Mouse (Mus musculus): Measurements from ENCODE around the gene Bmi1.

Bmi1 gene

DNA sequence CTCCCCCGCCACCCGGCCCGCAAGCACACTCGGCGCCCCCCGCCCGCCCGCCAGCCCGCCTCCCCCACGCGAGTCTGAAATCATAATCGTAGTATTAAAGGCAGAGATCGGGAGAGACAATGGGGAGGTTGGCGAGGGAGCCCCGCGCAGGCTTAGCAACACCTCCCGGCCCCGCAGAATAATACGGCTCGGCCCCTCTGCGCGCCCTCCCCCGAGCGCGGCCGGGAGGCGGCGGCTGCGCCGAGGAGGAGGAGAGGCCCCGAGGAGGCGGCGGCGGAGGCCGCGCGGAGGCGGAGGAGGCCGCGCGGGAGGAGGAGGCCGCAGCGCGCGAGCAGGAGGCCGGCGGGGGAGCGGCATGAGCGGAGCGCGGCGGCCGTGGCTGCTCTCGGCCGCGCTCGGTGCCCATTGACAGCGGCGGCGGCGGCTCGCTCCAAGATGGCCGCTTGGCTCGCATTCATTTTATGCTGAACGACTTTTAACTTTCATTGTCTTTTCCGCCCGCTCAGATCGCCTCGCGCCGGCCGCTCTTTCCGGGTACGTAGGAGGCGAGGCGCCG is at the start of gene Bmi1:
Gene Bmi1, plus strand, starts transcription at position 83 of the 556 bp plus-strand sequence.
- DNase-seq (ENCODE audit: low spot score) = no peak

DNA sequence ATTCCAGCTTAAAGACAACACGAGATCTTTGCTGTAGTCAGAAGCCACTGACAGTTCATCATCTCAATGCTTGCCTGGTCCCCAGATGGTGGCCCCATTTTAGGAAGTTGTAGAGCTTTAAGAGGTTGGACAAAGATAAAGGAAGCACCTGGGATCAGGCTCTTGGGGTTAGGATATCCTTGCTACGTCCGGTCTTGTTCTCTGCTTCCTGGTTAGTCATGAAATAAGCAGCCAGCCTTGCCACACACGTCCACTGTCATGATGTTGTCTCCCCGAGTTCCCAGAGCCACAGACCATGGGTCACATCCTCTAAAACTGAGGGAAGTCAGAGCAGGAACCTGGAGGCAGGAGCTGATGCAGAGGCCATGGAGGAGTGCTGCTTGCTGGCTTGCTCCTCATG is 46.3 kb upstream of the Bmi1 start:
- no peak for DNase-seq (ENCODE audit: low spot score)

DNA sequence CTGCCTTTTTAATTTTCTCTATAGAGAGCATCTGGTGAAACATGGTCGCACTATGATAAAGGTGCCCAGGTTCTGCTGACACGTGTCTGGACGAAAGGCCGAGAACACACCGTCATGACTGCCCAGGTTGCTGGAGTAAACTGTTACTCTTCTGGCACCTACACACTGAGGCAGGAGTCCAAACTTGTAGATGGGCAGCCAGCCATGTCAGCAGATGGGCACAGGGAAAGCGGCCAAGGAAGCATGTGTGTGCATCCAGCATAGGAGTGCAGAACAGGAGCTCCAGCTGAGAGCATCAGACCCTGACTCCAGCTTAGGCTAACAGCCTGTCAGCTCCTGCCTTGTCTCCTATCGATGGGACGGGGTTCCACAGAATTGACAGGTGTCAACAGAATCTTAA is 41.8 kb upstream of the Bmi1 start:
- no peak for DNase-seq (ENCODE audit: low spot score)

DNA sequence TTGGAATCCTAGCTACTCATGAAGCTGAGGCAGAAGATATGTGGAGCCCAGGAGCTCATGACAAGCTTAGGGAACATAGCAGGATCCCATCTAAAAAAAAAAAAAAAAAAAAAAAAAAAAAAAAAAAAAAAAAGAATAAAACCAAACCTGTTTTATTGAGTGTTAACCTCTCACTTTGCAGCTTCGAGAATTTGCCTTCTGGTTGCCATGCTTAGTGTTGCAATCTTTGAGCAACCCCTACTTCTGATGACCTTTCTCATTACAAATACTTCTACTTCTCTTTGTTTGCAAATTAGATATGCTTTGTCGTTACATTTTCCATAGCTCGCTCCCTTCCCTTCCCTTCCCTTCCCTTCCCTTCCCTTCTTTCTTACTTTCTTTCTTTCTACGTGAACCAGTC is 28.3 kb upstream of the Bmi1 start:
- no peak for DNase-seq (ENCODE audit: low spot score)

DNA sequence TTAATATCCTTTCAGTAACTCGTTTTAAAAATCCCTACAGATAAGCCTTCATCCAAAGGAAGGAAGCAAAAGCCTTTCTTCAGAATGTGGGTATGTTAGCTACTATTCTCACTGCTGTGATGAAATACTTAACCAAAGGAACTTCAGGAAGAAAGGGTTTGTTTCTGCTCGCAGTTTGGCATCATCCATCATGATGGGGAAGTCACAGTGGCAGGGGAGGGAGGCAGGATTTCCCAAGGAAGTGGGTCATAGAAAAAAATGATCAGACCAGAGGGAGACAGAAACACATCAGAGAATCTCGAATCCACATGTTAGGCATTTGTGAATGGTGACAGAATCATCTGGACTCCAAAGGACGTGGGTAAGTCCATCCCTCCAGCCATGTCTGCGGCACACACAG is 22.0 kb upstream of the Bmi1 start:
- DNase-seq (ENCODE audit: low spot score) = no peak

- no peak for DNase-seq (ENCODE audit: low spot score)
These were observed 12.8 kb upstream of the Bmi1 start for GRCm38 (mm10) chr2:18664003-18664402.

DNA sequence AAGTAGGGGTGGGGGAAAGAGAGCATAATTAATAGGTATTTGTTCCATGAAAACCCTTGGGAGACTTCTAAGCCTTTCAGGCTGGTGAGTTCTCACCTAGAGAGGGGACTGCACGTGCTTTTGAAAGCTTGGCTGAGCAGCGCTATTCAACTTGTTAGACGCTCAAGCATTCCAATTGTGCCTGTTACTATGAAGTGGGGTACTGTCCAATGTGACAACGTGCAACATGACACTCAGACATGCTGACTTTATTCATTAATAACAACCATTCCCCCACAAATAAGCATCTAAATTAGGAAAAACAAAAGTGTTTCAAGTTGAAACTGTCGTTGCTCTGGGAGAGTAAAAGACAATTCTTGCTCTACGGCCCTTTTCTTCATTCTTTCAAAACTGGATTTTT is 5.8 kb upstream of the Bmi1 start:
- no peak for DNase-seq (ENCODE audit: low spot score)

GRCm38 (mm10) chr2:18672133-18672765 is 4.6 kb upstream of the Bmi1 start, which contains the start of gene Commd3:
Commd3 (plus strand) TSS chr2:18672384.
- DNase-seq (ENCODE audit: low spot score) = peak; percentile 74

- no peak for DNase-seq (ENCODE audit: low spot score)
These were observed 4.1 kb upstream of the Bmi1 start for GRCm38 (mm10) chr2:18672766-18673164.

DNA sequence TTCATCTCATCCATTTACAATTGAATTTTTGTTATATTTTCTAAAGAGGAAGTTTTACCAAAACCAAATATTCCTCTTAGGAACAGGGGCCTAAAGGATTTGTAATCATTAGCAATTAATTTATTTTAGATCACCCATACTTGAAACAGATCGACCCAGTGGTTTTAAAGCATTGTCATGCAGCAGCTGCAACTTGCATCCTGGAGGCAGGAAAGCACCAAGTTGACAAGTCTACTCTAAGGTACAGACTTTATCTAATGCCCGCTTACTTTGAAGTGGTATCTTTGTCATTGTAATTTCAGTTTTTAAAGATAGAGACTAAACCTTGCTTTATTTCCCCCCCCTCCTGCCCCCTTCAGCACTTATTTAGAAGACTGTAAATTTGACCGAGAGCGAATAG is 3.1 kb upstream of the Bmi1 start:
- DNase-seq (ENCODE audit: low spot score) = no peak

- DNase-seq (ENCODE audit: low spot score) = no peak
These were observed 2.5 kb upstream of the Bmi1 start for GRCm38 (mm10) chr2:18674193-18674902.

- DNase-seq (ENCODE audit: low spot score) = no peak
These were observed 949 bp upstream of the Bmi1 start for GRCm38 (mm10) chr2:18675681-18676456.

GRCm38 (mm10) chr2:18676457-18676935 is 322 bp upstream of the Bmi1 start:
- no peak for DNase-seq (ENCODE audit: low spot score)

DNA sequence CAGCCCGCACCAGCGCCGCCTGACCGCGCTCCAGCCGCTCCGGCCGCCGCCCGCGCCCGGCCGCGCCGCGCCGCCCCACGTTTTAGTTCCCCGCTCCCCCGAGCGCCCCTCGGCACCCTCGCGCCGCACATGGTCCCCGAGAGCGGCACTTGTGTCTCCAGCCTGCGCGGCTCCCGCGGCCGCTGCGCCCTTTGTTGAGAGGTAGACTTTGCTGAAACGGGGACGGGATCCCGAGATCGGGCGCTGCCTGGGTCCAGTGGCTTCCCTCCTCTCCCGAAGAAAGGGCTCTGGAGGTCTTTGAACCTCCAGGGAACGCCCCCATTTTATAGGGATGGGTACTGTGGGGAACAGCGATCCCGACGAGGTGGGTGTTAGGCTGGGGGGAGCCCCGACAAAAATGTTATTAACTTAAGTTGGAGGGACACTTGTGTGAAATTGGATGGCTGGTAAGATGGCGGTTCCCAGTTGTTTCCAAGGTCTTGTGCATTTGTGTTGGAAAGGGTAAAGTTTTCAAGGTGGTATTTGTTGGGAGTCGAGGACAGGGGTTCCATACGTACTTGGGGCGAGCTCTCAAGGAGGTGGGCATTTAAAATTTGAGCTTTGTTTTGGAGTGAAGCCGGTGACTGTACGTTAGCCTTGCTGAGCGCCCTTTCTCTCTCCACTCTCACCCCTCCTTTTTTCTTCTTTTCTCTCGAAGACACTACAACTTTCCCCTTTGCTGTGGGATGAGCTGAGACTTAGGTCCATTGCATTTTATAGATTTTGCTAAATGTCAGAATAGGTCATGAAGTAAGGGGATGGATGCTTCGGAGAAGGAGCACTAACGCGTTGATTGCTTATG is 1.0 kb downstream of the Bmi1 start:
- no peak for DNase-seq (ENCODE audit: low spot score)

DNA sequence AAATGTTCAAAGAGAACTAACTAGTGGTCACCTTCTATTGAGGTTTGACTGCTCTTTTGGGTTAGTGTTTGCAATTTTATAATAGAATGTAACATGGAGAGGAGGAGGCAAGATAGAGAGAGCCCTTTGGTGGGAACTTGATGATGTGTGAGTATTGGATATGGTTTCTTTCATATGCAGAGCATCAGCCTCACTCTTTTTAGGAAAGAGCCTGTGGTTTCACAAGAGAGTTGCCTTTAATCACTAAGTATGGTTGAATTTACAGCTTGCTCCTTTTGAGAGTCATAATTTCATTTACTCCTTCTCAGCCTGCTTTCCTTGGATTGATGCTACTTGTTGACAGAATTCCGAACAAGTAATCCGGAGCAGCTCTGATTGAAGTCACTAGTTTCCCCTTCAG is 2.9 kb downstream of the Bmi1 start:
- no peak for DNase-seq (ENCODE audit: low spot score)

DNA sequence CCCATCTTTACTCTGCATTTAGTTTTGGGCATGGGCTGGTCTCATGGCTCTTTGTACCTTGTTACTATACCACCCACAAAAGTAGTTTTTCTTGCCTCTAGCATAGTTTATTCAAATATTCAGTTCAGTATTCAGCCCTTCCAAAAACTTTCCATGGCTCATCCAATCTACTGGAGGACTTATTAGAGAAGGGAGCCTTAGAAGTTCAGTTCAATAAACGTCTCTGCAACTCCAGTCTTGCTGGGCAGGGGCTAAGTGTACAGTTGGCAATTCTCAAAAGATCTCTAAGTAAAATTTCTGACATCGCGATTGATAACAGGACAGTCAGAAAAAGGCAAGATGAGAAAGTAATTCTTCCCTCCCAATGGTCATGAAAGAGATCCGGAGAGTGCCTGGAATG is 3.7 kb downstream of the Bmi1 start:
- DNase-seq (ENCODE audit: low spot score) = no peak

DNA sequence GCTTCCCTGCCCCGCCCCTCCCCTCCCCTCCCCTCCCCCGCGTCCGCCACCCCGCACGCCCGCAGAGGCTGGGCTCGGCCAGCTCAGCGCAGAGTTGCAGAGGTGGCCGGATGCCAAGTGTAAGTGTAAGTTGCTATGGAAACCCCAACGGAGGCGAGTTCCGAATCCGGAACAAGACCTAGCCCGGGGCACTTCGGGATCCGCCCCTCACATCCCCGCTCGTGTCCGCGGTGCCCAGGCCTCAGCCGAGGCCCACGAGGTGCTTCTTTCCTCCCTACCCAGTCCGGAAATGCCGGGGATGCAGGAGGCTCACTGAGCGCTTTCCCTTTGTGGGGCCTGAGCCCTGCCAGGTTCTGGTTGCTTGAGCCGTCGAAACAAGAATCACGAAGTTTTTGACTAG is 4.1 kb downstream of the Bmi1 start:
- DNase-seq (ENCODE audit: low spot score) = no peak

GRCm38 (mm10) chr2:18684062-18684461 is 7.2 kb downstream of the Bmi1 start:
- no peak for DNase-seq (ENCODE audit: low spot score)

- DNase-seq (ENCODE audit: low spot score) = no peak
These were observed 9.6 kb downstream of the Bmi1 start for GRCm38 (mm10) chr2:18686386-18686785.

DNA sequence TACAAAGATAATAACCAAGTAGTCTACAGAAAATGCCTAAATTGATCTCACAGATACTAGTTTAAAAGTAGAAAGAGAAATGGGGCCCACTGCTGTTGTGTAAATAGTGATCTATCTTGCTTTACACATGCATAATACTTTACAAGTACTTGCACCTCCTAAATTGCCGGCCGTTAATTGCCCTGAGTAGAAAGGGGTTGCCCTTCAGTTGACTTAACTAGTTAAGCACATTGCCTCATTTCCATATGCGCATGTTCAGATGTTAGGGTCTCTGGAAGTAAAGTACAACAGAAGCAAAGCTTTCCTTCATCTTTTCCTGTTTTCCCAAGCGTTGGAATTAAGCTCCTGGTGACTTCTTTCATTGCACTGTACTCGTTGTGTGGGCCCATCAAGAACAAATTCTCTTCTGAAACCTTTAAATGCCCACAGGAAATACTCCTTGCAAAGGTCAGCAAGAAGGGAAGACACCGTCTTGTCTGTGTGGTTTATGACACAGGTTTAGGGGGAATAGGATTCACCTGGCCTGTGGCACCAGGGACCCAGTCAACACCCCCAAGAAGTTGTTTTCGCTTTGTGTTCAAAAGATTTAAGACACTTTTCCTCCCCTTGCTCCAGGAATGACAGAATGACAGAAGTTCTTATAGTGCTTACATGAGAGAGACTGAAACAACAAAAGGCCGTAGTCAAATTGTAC is 10.2 kb downstream of the Bmi1 start:
- no peak for DNase-seq (ENCODE audit: low spot score)

DNA sequence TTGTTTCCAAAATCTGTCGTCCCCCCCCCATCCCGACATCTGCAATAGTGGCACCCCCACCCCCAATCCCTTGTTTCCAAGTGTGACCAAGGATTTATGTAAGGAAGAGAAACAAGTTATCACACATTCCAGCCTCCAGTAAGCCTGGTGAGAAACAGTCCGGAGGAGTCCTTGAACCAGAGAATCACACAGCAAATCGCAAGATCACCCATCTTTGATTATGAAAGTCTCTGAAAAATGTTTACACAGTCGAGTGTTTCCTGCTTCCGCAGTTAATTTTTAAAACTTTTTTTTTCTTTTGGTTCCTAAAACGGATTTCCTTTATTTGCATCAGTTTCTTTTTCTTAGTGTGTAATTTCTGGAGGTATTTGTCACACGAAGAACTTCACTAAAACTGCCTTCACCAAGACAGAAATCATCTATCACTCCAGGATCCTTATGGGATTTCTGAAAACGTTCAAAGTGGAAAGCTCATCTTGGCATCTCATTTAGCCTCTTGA is 10.9 kb downstream of the Bmi1 start:
- DNase-seq (ENCODE audit: low spot score) = no peak

All from c-Kit-positive CD71-positive TER-119-positive erythroid progenitor cells, embryonic 14.5 days (primary cell).